ENCODE assay signal across 15 mouse cellular contexts in genomic region chr6:146498416-146498815, GRCm38 (mm10).
"Had no signal": no experiment of that assay in that cellular context is flagged by ENCODE, and none has a peak within 500 bp of the region (broad histone marks: within the 10 kb centered on the region; RNA-seq: fewer than 3 reads in every experiment).

No protein-coding gene starts in this region.

- H3K4me3 ChIP-seq: kidney, embryonic 15.5 days; limb, embryonic 10.5 days; limb, embryonic 13.5 days; liver, embryonic 12.5 days; liver, embryonic 15.5 days; lung, embryonic 15.5 days had no signal

- H3K36me3 ChIP-seq: kidney, embryonic 15.5 days; limb, embryonic 10.5 days; limb, embryonic 13.5 days; liver, embryonic 12.5 days; liver, embryonic 15.5 days; lung, embryonic 15.5 days had no signal

- H3K27me3 ChIP-seq: lung, embryonic 15.5 days had no signal

- H3K9ac ChIP-seq: kidney, embryonic 15.5 days; limb, embryonic 13.5 days; liver, embryonic 12.5 days; liver, embryonic 15.5 days; lung, embryonic 15.5 days had no signal

- ATAC-seq: intestine, embryonic 16.5 days; liver, embryonic 12.5 days had no signal

- H3K9me3 ChIP-seq: kidney, embryonic 15.5 days; limb, embryonic 10.5 days; limb, embryonic 13.5 days; liver, embryonic 12.5 days; liver, embryonic 15.5 days; lung, embryonic 15.5 days had no signal

- DNase-seq: kidney, adult 8-10 months; kidney, postnatal 10 days; kidney, postnatal 36 days; liver; lung, adult 18-20 months; lung, postnatal 10 days; lung, postnatal 36 days; midbrain, embryonic 14.5 days had no signal

- H3K27ac ChIP-seq: kidney, embryonic 15.5 days; limb, embryonic 10.5 days; limb, embryonic 13.5 days; liver, embryonic 12.5 days; liver, embryonic 15.5 days; lung, embryonic 15.5 days had no signal

- H3K4me2 ChIP-seq: kidney, embryonic 15.5 days; limb, embryonic 13.5 days; liver, embryonic 12.5 days; liver, embryonic 15.5 days; lung, embryonic 15.5 days had no signal

- H3K4me1 ChIP-seq: liver, embryonic 15.5 days had no signal
